Mouse (Mus musculus): Measurements from ENCODE around the gene Nup214. TPM values are rescaled to one million over a fixed set of nuclear protein-coding genes. Genes with fewer than 3 reads are reported as not detected.

Gene Nup214
- total and polyA plus RNA-seq, 3 experiments = 33.1 to 90.8 (median 55.5) TPM

DNA sequence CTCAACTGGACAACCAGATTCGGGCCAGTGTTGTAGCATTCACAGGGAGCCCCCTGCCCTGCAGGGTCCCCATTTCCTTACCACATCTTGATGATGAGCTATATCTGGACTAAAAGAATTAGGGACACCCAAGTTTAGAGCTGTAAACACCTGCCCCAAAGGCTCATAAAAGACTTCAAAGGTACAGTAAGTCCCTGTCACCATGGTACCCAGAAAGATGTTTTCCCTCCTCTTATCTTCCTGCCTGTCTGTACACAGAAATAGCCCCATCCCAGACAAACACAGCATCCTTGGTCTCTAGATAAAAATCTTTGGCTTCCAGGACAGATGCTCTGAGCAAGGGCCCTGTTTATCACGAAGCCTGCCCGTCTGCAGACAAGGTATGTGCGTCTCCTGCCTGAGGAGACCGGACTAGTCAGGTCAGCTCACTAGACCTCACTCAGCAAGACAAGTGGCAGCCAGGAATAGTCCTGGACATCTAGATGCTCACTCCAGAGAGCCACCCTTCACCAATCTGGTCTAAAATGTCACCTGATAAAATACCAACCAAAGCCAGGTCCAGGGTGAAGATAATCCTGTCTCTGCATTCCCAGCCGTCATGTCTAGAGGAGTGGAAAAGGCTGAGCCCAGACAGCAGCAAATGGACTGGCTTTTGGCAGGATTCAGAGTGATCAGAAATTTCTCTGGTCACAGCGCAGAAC, 89.4 kb downstream of the Nup214 start:
- no peak for TF ChIP-seq POLR2AphosphoS5 (IDR thresholded peaks at IDR 0.05; ENCODE audit: insufficient replicate concordance, low read depth, low read length)
- no peak for TF ChIP-seq TAL1 (conservative IDR thresholded peaks at IDR 0.05; ENCODE audit: low read depth, low read length)
- no peak for TF ChIP-seq GATA2 (IDR thresholded peaks at IDR 0.05; ENCODE audit: borderline replicate concordance, low read depth, low read length)
- no peak for TF ChIP-seq GATA1 (IDR thresholded peaks at IDR 0.05; ENCODE audit: borderline replicate concordance, low read length)
- TF ChIP-seq CTCF (IDR thresholded peaks at IDR 0.05; ENCODE audit: low read depth, low read length) = no peak

DNA sequence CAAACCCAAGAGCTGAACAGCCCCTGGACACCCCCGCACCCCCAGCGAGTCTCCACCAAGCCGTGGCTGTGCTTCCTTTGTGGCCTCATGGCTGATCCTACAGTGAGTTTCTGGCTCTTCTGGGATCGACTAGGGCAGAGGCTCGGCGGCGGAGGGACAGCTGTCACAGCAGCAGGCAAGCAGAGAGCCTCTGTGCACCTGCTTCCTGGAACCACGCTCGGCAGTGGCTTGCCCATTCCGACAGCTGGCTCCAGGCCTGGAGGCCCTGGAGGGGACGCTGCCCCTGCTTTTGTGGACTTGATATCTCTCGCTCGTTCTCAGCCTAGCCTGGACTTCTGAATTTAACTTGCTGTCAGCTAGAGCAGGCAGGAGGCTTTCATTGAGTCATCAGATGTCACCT, 90.7 kb downstream of the Nup214 start:
- H3K9me3 ChIP-seq (replicated peaks) = no peaks in the 10 kb centered on the region
- H3K36me3 ChIP-seq (replicated peaks) = peaks cover 11% of the 10 kb centered on the region
- H3K4me3 ChIP-seq (ENCODE audit: low read depth, low read length) = no peak overlapping the region
- H3K4me1 ChIP-seq (ENCODE audit: insufficient read depth, low read depth, low read length) = peaks cover 19% of the 10 kb centered on the region
- no peak for DNase-seq (ENCODE audit: low spot score)
- TF ChIP-seq CTCF (IDR thresholded peaks at IDR 0.05; ENCODE audit: low read depth, low read length) = no peak
- TF ChIP-seq GATA1 (IDR thresholded peaks at IDR 0.05; ENCODE audit: borderline replicate concordance, low read length) = no peak
- TF ChIP-seq GATA2 (IDR thresholded peaks at IDR 0.05; ENCODE audit: borderline replicate concordance, low read depth, low read length) = no peak
- TF ChIP-seq TAL1 (conservative IDR thresholded peaks at IDR 0.05; ENCODE audit: low read depth, low read length) = no peak
- TF ChIP-seq POLR2AphosphoS5 (IDR thresholded peaks at IDR 0.05; ENCODE audit: insufficient replicate concordance, low read depth, low read length) = no peak
- H3K27me3 ChIP-seq (ENCODE audit: insufficient read depth, low read length) = peaks cover 50% of the 10 kb centered on the region
- no peak for ATAC-seq (ENCODE audit: extremely low read depth, insufficient number of reproducible peaks, low FRiP score, poor library complexity, severe bottlenecking)

More for the DNA sequence above, 89.4 kb downstream of the Nup214 start:
- no peak for ATAC-seq (ENCODE audit: extremely low read depth, insufficient number of reproducible peaks, low FRiP score, poor library complexity, severe bottlenecking)
- Histone ChIP-seq H3K27me3 (ENCODE audit: insufficient read depth, low read length) (peaks cover 54% of the 10 kb centered on the region), H3K36me3 (replicated peaks) (peaks cover 3% of the 10 kb centered on the region), H3K9me3 (replicated peaks) (no peaks in the 10 kb centered on the region), H3K4me1 (ENCODE audit: insufficient read depth, low read depth, low read length) (peaks cover 19% of the 10 kb centered on the region), H3K4me3 (ENCODE audit: low read depth, low read length) (no peak overlapping the region)
- no peak for DNase-seq (ENCODE audit: low spot score)

DNA sequence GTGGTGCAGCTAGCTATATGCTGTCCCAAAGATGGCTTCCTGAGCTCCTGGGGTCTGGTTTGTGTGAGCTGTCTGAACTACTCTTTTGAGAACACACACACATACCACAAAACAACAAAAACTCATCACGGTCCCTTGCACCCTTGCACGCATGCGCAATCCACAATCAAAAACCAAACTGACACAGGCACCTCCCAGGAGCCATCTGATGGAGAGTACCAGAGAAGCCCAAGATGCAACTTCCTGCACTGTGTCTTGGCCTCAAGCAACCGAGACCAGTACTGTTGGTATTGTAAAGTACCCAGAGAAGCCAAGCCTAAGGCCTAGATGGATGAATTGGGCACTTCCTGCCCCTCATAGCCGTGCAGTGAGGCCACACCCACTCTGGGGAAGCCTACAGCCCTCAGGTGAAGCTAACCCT, 91.1 kb downstream of the Nup214 start:
- no peak for DNase-seq (ENCODE audit: low spot score)
- no peak for TF ChIP-seq GATA2 (IDR thresholded peaks at IDR 0.05; ENCODE audit: borderline replicate concordance, low read depth, low read length)
- TF ChIP-seq POLR2AphosphoS5 (IDR thresholded peaks at IDR 0.05; ENCODE audit: insufficient replicate concordance, low read depth, low read length) = no peak
- TF ChIP-seq TAL1 (conservative IDR thresholded peaks at IDR 0.05; ENCODE audit: low read depth, low read length) = no peak
- no peak for TF ChIP-seq CTCF (IDR thresholded peaks at IDR 0.05; ENCODE audit: low read depth, low read length)
- no peak for TF ChIP-seq GATA1 (IDR thresholded peaks at IDR 0.05; ENCODE audit: borderline replicate concordance, low read length)
- no peak for ATAC-seq (ENCODE audit: extremely low read depth, insufficient number of reproducible peaks, low FRiP score, poor library complexity, severe bottlenecking)
- Histone ChIP-seq H3K27me3 (ENCODE audit: insufficient read depth, low read length) (peaks cover 50% of the 10 kb centered on the region), H3K4me3 (ENCODE audit: low read depth, low read length) (no peak overlapping the region), H3K9me3 (replicated peaks) (no peaks in the 10 kb centered on the region), H3K4me1 (ENCODE audit: insufficient read depth, low read depth, low read length) (peaks cover 19% of the 10 kb centered on the region), H3K36me3 (replicated peaks) (peaks cover 11% of the 10 kb centered on the region)

DNA sequence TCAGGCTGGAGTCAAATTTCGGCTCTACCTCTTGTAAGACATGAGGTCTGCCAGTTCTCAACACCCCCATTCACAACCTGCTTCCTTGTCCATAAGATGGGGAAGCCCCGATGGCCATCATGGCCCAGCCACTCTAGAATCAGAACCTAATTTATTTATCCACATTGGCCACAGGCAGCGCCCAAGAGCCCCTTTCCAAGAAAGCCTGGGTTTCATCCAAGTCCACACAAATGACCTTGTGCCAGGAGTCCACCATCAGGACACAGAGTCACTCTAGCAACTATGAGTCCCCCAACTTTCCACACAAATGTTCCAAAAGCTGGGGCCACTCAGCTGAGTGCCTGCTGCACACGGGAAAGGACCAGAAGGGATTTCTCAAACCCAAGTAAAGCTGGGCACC, 91.8 kb downstream of the Nup214 start:
- no peak overlapping the region for H3K4me3 ChIP-seq (ENCODE audit: low read depth, low read length)
- no peak for ATAC-seq (ENCODE audit: extremely low read depth, insufficient number of reproducible peaks, low FRiP score, poor library complexity, severe bottlenecking)
- TF ChIP-seq CTCF (IDR thresholded peaks at IDR 0.05; ENCODE audit: low read depth, low read length) (no peak), POLR2AphosphoS5 (IDR thresholded peaks at IDR 0.05; ENCODE audit: insufficient replicate concordance, low read depth, low read length) (no peak), TAL1 (conservative IDR thresholded peaks at IDR 0.05; ENCODE audit: low read depth, low read length) (no peak), GATA2 (IDR thresholded peaks at IDR 0.05; ENCODE audit: borderline replicate concordance, low read depth, low read length) (no peak), GATA1 (IDR thresholded peaks at IDR 0.05; ENCODE audit: borderline replicate concordance, low read length) (no peak)
- H3K36me3 ChIP-seq (replicated peaks) = peaks cover 15% of the 10 kb centered on the region
- H3K9me3 ChIP-seq (replicated peaks) = no peaks in the 10 kb centered on the region
- H3K4me1 ChIP-seq (ENCODE audit: insufficient read depth, low read depth, low read length) = peaks cover 19% of the 10 kb centered on the region
- H3K27me3 ChIP-seq (ENCODE audit: insufficient read depth, low read length) = peaks cover 49% of the 10 kb centered on the region
- DNase-seq (ENCODE audit: low spot score) = no peak

DNA sequence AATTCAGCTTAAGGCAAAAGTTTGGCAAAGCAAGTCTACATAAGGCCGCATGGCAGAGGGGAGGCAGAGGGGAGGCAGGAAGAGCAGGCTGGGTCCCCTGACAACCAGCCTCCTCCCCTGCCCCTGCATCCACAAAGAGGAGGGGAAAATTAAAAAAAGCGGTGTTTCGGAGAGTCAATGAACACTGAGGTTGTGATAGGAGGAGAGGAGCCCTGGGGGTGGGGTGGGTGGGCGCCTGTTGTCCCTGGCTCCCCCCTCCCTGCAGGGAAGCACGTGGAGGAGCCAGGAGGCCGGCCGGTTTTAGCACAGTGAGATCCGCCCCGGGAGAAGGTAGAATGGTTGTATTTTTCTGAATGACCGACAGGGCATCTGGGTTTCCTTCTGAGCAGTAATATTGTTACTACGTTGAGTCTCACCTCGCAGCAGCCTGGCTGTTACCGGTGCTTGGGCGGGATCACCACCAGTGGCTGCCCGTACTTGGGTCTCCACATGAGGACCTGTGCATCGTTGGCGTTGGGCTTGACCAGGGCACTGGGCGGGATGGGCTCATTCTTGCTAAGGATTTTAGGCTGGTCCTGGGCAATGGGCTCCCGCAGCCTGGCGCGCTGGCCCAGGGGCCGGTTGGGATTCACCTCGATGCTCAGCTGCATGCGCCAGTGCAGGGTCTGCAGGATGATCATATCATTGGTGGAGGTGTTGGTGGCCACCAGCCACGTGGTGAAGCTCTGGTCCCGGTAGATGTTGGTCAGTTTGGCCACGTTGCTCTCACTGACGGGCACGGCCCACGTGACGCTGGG, 94.8 kb downstream of the Nup214 start:
- H3K4me1 ChIP-seq (ENCODE audit: insufficient read depth, low read depth, low read length) = peaks cover 4% of the 10 kb centered on the region
- H3K36me3 ChIP-seq (replicated peaks) = peaks cover 20% of the 10 kb centered on the region
- DNase-seq (ENCODE audit: low spot score) (no peak), ATAC-seq (ENCODE audit: extremely low read depth, insufficient number of reproducible peaks, low FRiP score, poor library complexity, severe bottlenecking) (no peak)
- peaks cover 54% of the 10 kb centered on the region for H3K27me3 ChIP-seq (ENCODE audit: insufficient read depth, low read length)
- no peaks in the 10 kb centered on the region for H3K9me3 ChIP-seq (replicated peaks)
- TF ChIP-seq TAL1 (conservative IDR thresholded peaks at IDR 0.05; ENCODE audit: low read depth, low read length) (no peak), GATA1 (IDR thresholded peaks at IDR 0.05; ENCODE audit: borderline replicate concordance, low read length) (no peak), POLR2AphosphoS5 (IDR thresholded peaks at IDR 0.05; ENCODE audit: insufficient replicate concordance, low read depth, low read length) (no peak), CTCF (IDR thresholded peaks at IDR 0.05; ENCODE audit: low read depth, low read length) (no peak), GATA2 (IDR thresholded peaks at IDR 0.05; ENCODE audit: borderline replicate concordance, low read depth, low read length) (no peak)
- H3K4me3 ChIP-seq (ENCODE audit: low read depth, low read length) = no peak overlapping the region

DNA sequence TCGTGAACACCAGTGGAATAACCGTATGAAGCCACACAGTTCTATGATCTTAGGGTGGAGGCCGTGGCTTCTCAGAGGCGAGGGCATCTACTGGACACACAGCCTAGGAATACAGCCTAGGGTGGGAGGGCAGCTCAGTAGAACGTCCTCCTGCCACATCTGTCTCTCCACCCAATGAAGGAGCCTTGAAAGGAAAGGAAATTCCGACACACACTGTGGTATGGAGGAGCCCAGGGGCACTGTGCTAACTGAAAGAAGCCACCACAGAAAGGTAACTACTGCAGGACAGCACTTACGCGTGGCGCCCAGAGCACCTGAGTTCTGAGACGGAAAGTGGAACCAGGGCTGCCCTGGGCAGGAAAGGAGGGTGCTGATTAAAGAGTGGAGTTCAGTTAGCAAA, 96.5 kb downstream of the Nup214 start:
- Histone ChIP-seq H3K36me3 (replicated peaks) (peaks cover 21% of the 10 kb centered on the region), H3K27me3 (ENCODE audit: insufficient read depth, low read length) (peaks cover 47% of the 10 kb centered on the region), H3K9me3 (replicated peaks) (no peaks in the 10 kb centered on the region), H3K4me3 (ENCODE audit: low read depth, low read length) (no peak overlapping the region), H3K4me1 (ENCODE audit: insufficient read depth, low read depth, low read length) (peaks cover 7% of the 10 kb centered on the region)
- DNase-seq (ENCODE audit: low spot score) (no peak), ATAC-seq (ENCODE audit: extremely low read depth, insufficient number of reproducible peaks, low FRiP score, poor library complexity, severe bottlenecking) (no peak)
- TF ChIP-seq GATA1 (IDR thresholded peaks at IDR 0.05; ENCODE audit: borderline replicate concordance, low read length) (no peak), GATA2 (IDR thresholded peaks at IDR 0.05; ENCODE audit: borderline replicate concordance, low read depth, low read length) (no peak), POLR2AphosphoS5 (IDR thresholded peaks at IDR 0.05; ENCODE audit: insufficient replicate concordance, low read depth, low read length) (no peak), TAL1 (conservative IDR thresholded peaks at IDR 0.05; ENCODE audit: low read depth, low read length) (no peak), CTCF (IDR thresholded peaks at IDR 0.05; ENCODE audit: low read depth, low read length) (no peak)
